Comparison of ENCODE assay signal across 8 mouse cellular contexts in the genomic region with DNA sequence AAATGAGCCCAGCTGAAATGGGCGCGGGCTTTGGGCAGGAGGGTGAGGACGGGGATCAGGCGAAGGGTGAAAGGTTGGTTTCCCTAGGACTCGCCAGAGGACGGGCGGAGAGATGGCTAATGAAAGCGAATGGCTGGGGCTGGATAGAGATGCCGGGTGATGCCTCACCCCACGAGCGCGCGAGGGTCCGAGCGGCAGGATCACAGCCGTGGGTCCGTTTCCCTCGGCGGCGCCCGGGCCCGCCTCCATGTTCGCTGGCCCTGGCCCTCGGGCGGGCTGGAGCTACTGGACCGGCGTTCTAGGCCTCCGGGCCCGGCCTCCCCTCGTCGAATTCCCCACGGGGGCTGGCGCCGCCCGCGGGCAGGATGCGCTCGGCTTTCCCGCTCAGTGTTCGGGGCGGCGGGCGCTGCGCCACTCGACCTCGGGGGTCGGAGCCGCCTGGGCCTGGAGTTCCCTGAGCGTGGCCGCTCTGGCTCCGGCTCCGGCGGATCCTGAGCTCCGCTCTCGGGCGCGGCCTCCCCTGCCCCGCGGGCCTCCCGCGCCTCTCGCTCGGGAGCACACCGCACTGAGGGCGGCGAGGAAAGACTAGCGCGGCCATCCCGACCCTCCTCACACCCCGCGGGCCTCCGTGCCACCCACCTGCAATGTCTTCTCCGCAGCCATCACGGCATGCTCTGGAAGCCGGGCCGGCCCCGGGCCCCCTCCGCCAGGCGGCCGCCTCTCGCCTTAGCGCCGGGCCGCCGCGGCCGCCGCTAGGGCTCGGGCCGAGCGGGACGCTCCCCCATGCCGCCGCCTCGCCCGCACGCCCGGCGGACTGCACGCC. TPM values are rescaled to one million over a fixed set of nuclear protein-coding genes. Genes with fewer than 3 reads are reported as not detected.
DNase-seq lines count a peak whose midpoint lies in the region; ATAC-seq and TF ChIP-seq lines count a peak whose summit lies in the region.

Gene Zc3h12c (minus strand): TSS at position 710 of the 823 bp plus-strand sequence.

- peak within 1 kb of the TSS; percentile 57 for H3K4me2 ChIP-seq in forebrain, embryonic 16.5 days (ENCODE audit: low read length)
- peak within 1 kb of the TSS; percentile 82 for H3K4me2 ChIP-seq in lung, embryonic 15.5 days

- no peak for TF ChIP-seq CTCF in layer of hippocampus, adult 2 months (conservative IDR thresholded peaks at IDR 0.05)

- DNase-seq in MN1 (ENCODE audit: low spot score) = peak; percentile 66
- peak; percentile 48 to 80 for DNase-seq in cerebellum, adult 18-20 months
- DNase-seq in heart, postnatal 36 days = peak; percentile 68 to 84
- peak; percentile 11 to 47 for DNase-seq in layer of hippocampus, adult 2 months (ENCODE audit: low spot score in 2 of 2)
- DNase-seq in ovary, postnatal 10 days (ENCODE audit: low spot score) = peak; percentile 68
- peak; percentile 62 for DNase-seq in thymus, postnatal 14 days

- H3K9ac ChIP-seq in forebrain, embryonic 16.5 days (replicated peaks; ENCODE audit: low read depth, low read length) = peak within 1 kb of the TSS; percentile 98
- peak within 1 kb of the TSS; percentile 98 for H3K9ac ChIP-seq in lung, embryonic 15.5 days

- peak within 1 kb of the TSS; percentile 96 for H3K27ac ChIP-seq in forebrain, embryonic 16.5 days (ENCODE audit: low read length)
- H3K27ac ChIP-seq in layer of hippocampus, adult 2 months = peak within 1 kb of the TSS; percentile 97
- H3K27ac ChIP-seq in lung, embryonic 15.5 days = peak within 1 kb of the TSS; percentile 94

- peaks cover 32% of the 10 kb centered on the region for H3K4me1 ChIP-seq in forebrain, embryonic 16.5 days (replicated peaks; ENCODE audit: control insufficient read depth, insufficient read depth, low read length)
- peaks cover 20% of the 10 kb centered on the region for H3K4me1 ChIP-seq in lung, embryonic 15.5 days

- H3K27me3 ChIP-seq in forebrain, embryonic 16.5 days (replicated peaks; ENCODE audit: control insufficient read depth, insufficient read depth, low read length) = no peaks in the 10 kb centered on the region
- peaks cover 11% of the 10 kb centered on the region; the same call in 1 of the 2 replicates for H3K27me3 ChIP-seq in lung, embryonic 15.5 days

- H3K4me3 ChIP-seq in forebrain, embryonic 16.5 days (replicated peaks; ENCODE audit: low read length) = peak within 1 kb of the TSS; percentile 92
- peak within 1 kb of the TSS; percentile 90 for H3K4me3 ChIP-seq in layer of hippocampus, adult 2 months
- H3K4me3 ChIP-seq in lung, embryonic 15.5 days = peak within 1 kb of the TSS; percentile 95

- no peaks in the 10 kb centered on the region for H3K9me3 ChIP-seq in forebrain, embryonic 16.5 days (ENCODE audit: control insufficient read depth, low read length)
- H3K9me3 ChIP-seq in lung, embryonic 15.5 days = no peaks in the 10 kb centered on the region

- no peaks in the 10 kb centered on the region for H3K36me3 ChIP-seq in forebrain, embryonic 16.5 days (ENCODE audit: control insufficient read depth, insufficient read depth)
- no peaks in the 10 kb centered on the region for H3K36me3 ChIP-seq in lung, embryonic 15.5 days

- under 1% methylated on average over 87 of the region's 100 CpGs for WGBS in forebrain, embryonic 16.5 days
- under 1% methylated on average over 89 of the region's 100 CpGs for WGBS in lung, embryonic 15.5 days

- intact Hi-C loops in heart, postnatal 36 days (cut with DNase I) = loop anchor here (2.0 kb wide), 3 partner anchors 19 to 119 kb away; no protein-coding TSS in a partner anchor

- ATAC-seq in forebrain, embryonic 16.5 days = peak; percentile 79
- ATAC-seq in lung, embryonic 15.5 days (ENCODE audit: borderline replicate concordance, extremely low read depth, low FRiP score, low TSS enrichment) = peak; percentile 82

RNA-seq across cellular contexts. Expression of gene Zc3h12c, which starts in this region (rescaled TPM):
- polyA plus RNA-seq in forebrain, embryonic 16.5 days (2015; fragmentation: Nextera tagmentation; extraction: Ambion mirVana) = 6.4 and 7.4 TPM in 2 replicates
- 10 to 100 TPM in 1 of 2 experiments, 1 to 10 TPM in 1; 8.2 to 10.5 TPM for total RNA-seq in heart, postnatal 36 days (2021)
- 10 to 100 TPM; 11.5 to 11.8 TPM for total RNA-seq in layer of hippocampus, adult 2 months (2021)
- polyA plus RNA-seq in lung, embryonic 15.5 days (2015; fragmentation: Nextera tagmentation; extraction: Ambion mirVana) = 2.8 and 2.9 TPM in 2 replicates

Comparison
In these comparisons a context has a peak if more than half of its experiments do, and no peak if none do; other contexts are left out.
1. Peak in every context shown above with its lines: DNase-seq, ATAC-seq, H3K4me3 ChIP-seq and H3K27ac ChIP-seq.